8 mouse cellular contexts compared by ENCODE assay signal in genomic region chr9:113742361-113742794, GRCm38 (mm10). TPM values are rescaled to one million over a fixed set of nuclear protein-coding genes. Genes with fewer than 3 reads are reported as not detected.
DNase-seq lines count a peak whose midpoint lies in the region; ATAC-seq and TF ChIP-seq lines count a peak whose summit lies in the region.

No protein-coding gene starts in this region.

- DNase-seq in lung, adult 2 months, result peak; percentile 31
- DNase-seq in lung, postnatal 25 days (ENCODE audit: low spot score), result no peak
- DNase-seq in cerebellum, adult 18-20 months, result peak; percentile 34 to 39
- DNase-seq in forebrain, embryonic 14.5 days (ENCODE audit: low spot score), result peak; percentile 76
- DNase-seq in intestine, embryonic 14.5 days (ENCODE audit: low spot score), result peak; percentile 71
- DNase-seq in limb, embryonic 11.5 days (ENCODE audit: low spot score), result peak; percentile 35
- no peak for DNase-seq in c-Kit-positive CD71-positive TER-119-positive erythroid progenitor cells, embryonic 14.5 days (ENCODE audit: low spot score)

- peak overlapping the region; percentile 76 for H3K9ac ChIP-seq in forebrain, embryonic 14.5 days (ENCODE audit: low read length)
- peak overlapping the region; percentile 76 for H3K9ac ChIP-seq in intestine, embryonic 14.5 days (ENCODE audit: low read length)
- peak overlapping the region; percentile 91 for H3K9ac ChIP-seq in limb, embryonic 11.5 days (ENCODE audit: low read length)
- H3K9ac ChIP-seq in midbrain, embryonic 16.5 days (ENCODE audit: low read depth, low read length), result peak overlapping the region; percentile 72; the same call in 1 of the 2 replicates

- H3K36me3 ChIP-seq in forebrain, embryonic 14.5 days (ENCODE audit: control insufficient read depth, insufficient read depth, low read length), result no peaks in the 10 kb centered on the region
- no peaks in the 10 kb centered on the region for H3K36me3 ChIP-seq in intestine, embryonic 14.5 days (ENCODE audit: control insufficient read depth, insufficient read depth, low read length)
- no peaks in the 10 kb centered on the region for H3K36me3 ChIP-seq in limb, embryonic 11.5 days (ENCODE audit: control insufficient read depth, insufficient read depth, low read length)
- H3K36me3 ChIP-seq in midbrain, embryonic 16.5 days (ENCODE audit: control insufficient read depth, insufficient read depth, low read length), result no peaks in the 10 kb centered on the region

- H3K4me2 ChIP-seq in forebrain, embryonic 14.5 days (ENCODE audit: low read length), result peak overlapping the region; percentile 79
- peak overlapping the region; percentile 91 for H3K4me2 ChIP-seq in intestine, embryonic 14.5 days (ENCODE audit: low read length)
- peak overlapping the region; percentile 91 for H3K4me2 ChIP-seq in limb, embryonic 11.5 days (ENCODE audit: low read depth, severe bottlenecking)
- peak overlapping the region; percentile 96 for H3K4me2 ChIP-seq in midbrain, embryonic 16.5 days (ENCODE audit: low read length)

- H3K9me3 ChIP-seq in forebrain, embryonic 14.5 days (replicated peaks; ENCODE audit: control insufficient read depth, low read length), result no peaks in the 10 kb centered on the region
- no peaks in the 10 kb centered on the region for H3K9me3 ChIP-seq in intestine, embryonic 14.5 days (ENCODE audit: control insufficient read depth, low read length)
- H3K9me3 ChIP-seq in limb, embryonic 11.5 days (ENCODE audit: control insufficient read depth, low read length), result no peaks in the 10 kb centered on the region
- H3K9me3 ChIP-seq in midbrain, embryonic 16.5 days (replicated peaks; ENCODE audit: control insufficient read depth, low read length, poor library complexity, severe bottlenecking), result no peaks in the 10 kb centered on the region

- H3K4me1 ChIP-seq in lung, adult 2 months (ENCODE audit: control insufficient read depth, insufficient read depth, low read length), result peaks cover 6% of the 10 kb centered on the region
- peaks cover 4% of the 10 kb centered on the region; the same call in 1 of the 2 replicates for H3K4me1 ChIP-seq in forebrain, embryonic 14.5 days (ENCODE audit: control insufficient read depth, insufficient read depth, low read length)
- peaks cover 10% of the 10 kb centered on the region; the same call in 1 of the 2 replicates for H3K4me1 ChIP-seq in intestine, embryonic 14.5 days (replicated peaks; ENCODE audit: control insufficient read depth, insufficient read depth, low read length)
- no peaks in the 10 kb centered on the region for H3K4me1 ChIP-seq in limb, embryonic 11.5 days (ENCODE audit: control insufficient read depth, insufficient read depth, low read length)
- peaks cover 10% of the 10 kb centered on the region for H3K4me1 ChIP-seq in midbrain, embryonic 16.5 days (ENCODE audit: control insufficient read depth, insufficient read depth, low read length)

- H3K4me3 ChIP-seq in lung, adult 2 months (replicated peaks; ENCODE audit: extremely low read depth, low read depth, low read length), result peak overlapping the region; percentile 90
- H3K4me3 ChIP-seq in forebrain, embryonic 14.5 days (ENCODE audit: low read depth, low read length), result peak overlapping the region; percentile 92
- H3K4me3 ChIP-seq in intestine, embryonic 14.5 days (ENCODE audit: low read depth, low read length), result peak overlapping the region; percentile 79
- peak overlapping the region; percentile 94 for H3K4me3 ChIP-seq in limb, embryonic 11.5 days (ENCODE audit: low read depth, low read length)
- H3K4me3 ChIP-seq in midbrain, embryonic 16.5 days (ENCODE audit: low read depth, low read length), result peak overlapping the region; percentile 98

- no peak for ATAC-seq in forebrain, embryonic 14.5 days
- ATAC-seq in intestine, embryonic 14.5 days (replicated peaks; ENCODE audit: low FRiP score, low TSS enrichment, low read depth), result no peak
- no peak for ATAC-seq in limb, embryonic 11.5 days (ENCODE audit: insufficient number of reproducible peaks, low FRiP score, low TSS enrichment, low read depth)
- ATAC-seq in midbrain, embryonic 16.5 days, result no peak

- TF ChIP-seq POLR2A in lung, adult 2 months (IDR thresholded peaks at IDR 0.05; ENCODE audit: borderline replicate concordance, extremely low read depth, low read depth, low read length), result no peak

- under 1% methylated on average over 17 of the region's 17 CpGs for WGBS in lung, adult 2 months
- WGBS in forebrain, embryonic 14.5 days, result 2% methylated on average over 17 of the region's 17 CpGs
- WGBS in intestine, embryonic 14.5 days, result 3% methylated on average over 17 of the region's 17 CpGs
- WGBS in limb, embryonic 11.5 days, result 7% methylated on average over 17 of the region's 17 CpGs
- 2% methylated on average over 17 of the region's 17 CpGs for WGBS in midbrain, embryonic 16.5 days

- H3K27ac ChIP-seq in forebrain, embryonic 14.5 days (ENCODE audit: low read depth, low read length), result no peak overlapping the region
- no peak overlapping the region for H3K27ac ChIP-seq in intestine, embryonic 14.5 days (ENCODE audit: low read depth)
- no peak overlapping the region for H3K27ac ChIP-seq in limb, embryonic 11.5 days (replicated peaks; ENCODE audit: low read depth, low read length)
- H3K27ac ChIP-seq in midbrain, embryonic 16.5 days (ENCODE audit: low read length), result no peak overlapping the region

- H3K27me3 ChIP-seq in forebrain, embryonic 14.5 days (replicated peaks; ENCODE audit: control insufficient read depth, insufficient read depth, low read length), result no peaks in the 10 kb centered on the region
- no peaks in the 10 kb centered on the region for H3K27me3 ChIP-seq in intestine, embryonic 14.5 days (replicated peaks; ENCODE audit: control insufficient read depth, insufficient read depth, low read length)
- no peaks in the 10 kb centered on the region for H3K27me3 ChIP-seq in limb, embryonic 11.5 days (ENCODE audit: control insufficient read depth, insufficient read depth, low read length)
- no peaks in the 10 kb centered on the region for H3K27me3 ChIP-seq in midbrain, embryonic 16.5 days (ENCODE audit: control insufficient read depth, insufficient read depth, low read depth, low read length)

- no peak for TF ChIP-seq CTCF in lung, adult 2 months (IDR thresholded peaks at IDR 0.05; ENCODE audit: insufficient read depth, low read length)

RNA-seq across cellular contexts. Expression of gene Clasp2, which starts 1.1 kb away (rescaled TPM):
- 10.9 and 14.8 TPM in 2 replicates for polyA plus RNA-seq in lung, adult 2 months (2012; rRNA removed)
- 86.2 and 124 TPM in 2 replicates for polyA plus RNA-seq in forebrain, embryonic 14.5 days (2014; fragmentation: Nextera tagmentation; extraction: Ambion mirVana)
- polyA plus RNA-seq in intestine, embryonic 14.5 days (2014; fragmentation: Nextera tagmentation; extraction: Ambion mirVana), result 30.3 and 31.7 TPM in 2 replicates
- polyA plus RNA-seq in limb, embryonic 11.5 days (2014; fragmentation: Nextera tagmentation; extraction: Ambion mirVana), result 29.6 and 34.5 TPM in 2 replicates
- 145 and 154 TPM in 2 replicates for polyA plus RNA-seq in midbrain, embryonic 16.5 days (2015; fragmentation: Nextera tagmentation; extraction: Ambion mirVana)

RNA-seq across cellular contexts. Expression of gene Pdcd6ip, which starts 34.3 kb away (rescaled TPM):
- polyA plus RNA-seq in lung, adult 2 months (2012; rRNA removed), result 90.6 and 120 TPM in 2 replicates
- 29.6 and 41.5 TPM in 2 replicates for polyA plus RNA-seq in forebrain, embryonic 14.5 days (2014; fragmentation: Nextera tagmentation; extraction: Ambion mirVana)
- 82.4 and 85.5 TPM in 2 replicates for polyA plus RNA-seq in intestine, embryonic 14.5 days (2014; fragmentation: Nextera tagmentation; extraction: Ambion mirVana)
- polyA plus RNA-seq in limb, embryonic 11.5 days (2014; fragmentation: Nextera tagmentation; extraction: Ambion mirVana), result 55.6 and 56.2 TPM in 2 replicates
- 35.9 and 37.4 TPM in 2 replicates for polyA plus RNA-seq in midbrain, embryonic 16.5 days (2015; fragmentation: Nextera tagmentation; extraction: Ambion mirVana)

Comparison
In these comparisons a context has a peak if more than half of its experiments do, and no peak if none do; other contexts are left out.
1. DNase-seq: peak in lung, adult 2 months (single experiment), cerebellum, adult 18-20 months (2 of 2), forebrain, embryonic 14.5 days (single experiment), intestine, embryonic 14.5 days (single experiment) and limb, embryonic 11.5 days (single experiment); none in lung, postnatal 25 days (single experiment) and c-Kit-positive CD71-positive TER-119-positive erythroid progenitor cells, embryonic 14.5 days (single experiment).
2. Peak in every context shown above with its lines, with median percentiles within 50 percentile points of each other: H3K4me3 ChIP-seq, H3K4me2 ChIP-seq and H3K9ac ChIP-seq.